Mouse (Mus musculus) brain, embryonic 14.5 days (tissue): ENCODE results near the gene Kcnd3.

Experiments used
- CTCF ChIP-seq: fragments of 200-500 bp; IDR thresholded peaks from 2 replicates; pipeline ENCODE4 v1.5.1; 2012; ENCODE audit warnings: inconsistent platforms, mild to moderate bottlenecking, moderate library complexity, borderline replicate concordance; ENCODE audit not compliant: insufficient read depth, insufficient read length; ENCODE audit errors: extremely low read depth
- POLR2A ChIP-seq: fragments of 200-500 bp; IDR thresholded peaks from 2 replicates; pipeline ENCODE4 v1.6.1; 2012; ENCODE audit warnings: mild to moderate bottlenecking, inconsistent platforms, borderline replicate concordance; ENCODE audit not compliant: poor library complexity, insufficient read depth, insufficient read length, severe bottlenecking; ENCODE audit errors: extremely low read depth

DNA sequence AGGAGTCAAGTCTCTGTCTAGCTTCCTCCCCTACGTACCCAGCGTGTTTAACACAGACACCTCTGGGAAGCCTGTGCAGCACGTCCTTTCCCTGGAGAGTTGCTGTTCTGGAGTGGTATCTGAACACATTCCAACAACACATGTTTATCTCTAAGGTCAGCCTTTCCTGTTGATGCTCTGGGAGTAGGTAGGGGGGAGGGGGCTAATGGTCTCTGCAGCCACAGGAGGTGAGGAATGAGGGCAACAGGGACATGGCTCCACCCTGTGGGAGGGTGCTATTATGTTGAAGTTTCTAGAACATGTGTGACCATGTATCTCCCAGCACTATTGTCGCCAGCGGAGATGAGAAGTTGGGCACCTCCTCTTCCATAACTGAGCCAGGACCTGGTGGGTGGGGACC, 249.3 kb downstream of the Kcnd3 start:
- no peak for TF ChIP-seq CTCF
- no peak for TF ChIP-seq POLR2A
